Comparison of ENCODE assay signal across 8 mouse cellular contexts in genomic region chrX:38438147-38438791, GRCm38 (mm10). TPM values are rescaled to one million over a fixed set of nuclear protein-coding genes. Genes with fewer than 3 reads are reported as not detected.
DNase-seq lines count a peak whose midpoint lies in the region; ATAC-seq and TF ChIP-seq lines count a peak whose summit lies in the region.

No protein-coding gene starts in this region.

- no peaks in the 10 kb centered on the region for H3K27me3 ChIP-seq in intestine, embryonic 14.5 days (replicated peaks; ENCODE audit: control insufficient read depth, insufficient read depth, low read length)
- H3K27me3 ChIP-seq in intestine, embryonic 16.5 days (replicated peaks; ENCODE audit: control insufficient read depth, insufficient read depth, low read length): no peaks in the 10 kb centered on the region
- H3K27me3 ChIP-seq in kidney, adult 2 months (replicated peaks; ENCODE audit: control insufficient read depth, insufficient read depth, low read length): no peaks in the 10 kb centered on the region
- no peaks in the 10 kb centered on the region for H3K27me3 ChIP-seq in limb, embryonic 11.5 days (ENCODE audit: control insufficient read depth, insufficient read depth, low read length)

- H3K4me1 ChIP-seq in intestine, embryonic 14.5 days (replicated peaks; ENCODE audit: control insufficient read depth, insufficient read depth, low read length): no peaks in the 10 kb centered on the region
- H3K4me1 ChIP-seq in intestine, embryonic 16.5 days (ENCODE audit: control insufficient read depth, insufficient read depth, low read length): no peaks in the 10 kb centered on the region
- H3K4me1 ChIP-seq in kidney, adult 2 months (ENCODE audit: control insufficient read depth, insufficient read depth, low read length): no peaks in the 10 kb centered on the region; the same call in 1 of the 2 replicates
- H3K4me1 ChIP-seq in limb, embryonic 11.5 days (ENCODE audit: control insufficient read depth, insufficient read depth, low read length): no peaks in the 10 kb centered on the region

- no peak for TF ChIP-seq POLR2A in kidney, adult 2 months (IDR thresholded peaks at IDR 0.05; ENCODE audit: low read depth, low read length)

- ATAC-seq in intestine, embryonic 14.5 days (replicated peaks; ENCODE audit: low FRiP score, low TSS enrichment, low read depth): no peak
- ATAC-seq in intestine, embryonic 16.5 days: no peak
- no peak for ATAC-seq in limb, embryonic 11.5 days (ENCODE audit: insufficient number of reproducible peaks, low FRiP score, low TSS enrichment, low read depth)
- peak; percentile 78; the same call in 1 of the 2 replicates for ATAC-seq in monocyte, adult 5-6 weeks (replicated peaks; ENCODE audit: insufficient number of reproducible peaks, low FRiP score, low TSS enrichment, poor library complexity, severe bottlenecking)

- peaks cover 14% of the 10 kb centered on the region for H3K36me3 ChIP-seq in intestine, embryonic 14.5 days (ENCODE audit: control insufficient read depth, insufficient read depth, low read length)
- H3K36me3 ChIP-seq in intestine, embryonic 16.5 days (ENCODE audit: control insufficient read depth, insufficient read depth, low read length): no peaks in the 10 kb centered on the region
- H3K36me3 ChIP-seq in kidney, adult 2 months (ENCODE audit: control insufficient read depth, insufficient read depth, low read length): no peaks in the 10 kb centered on the region; the same call in 1 of the 2 replicates
- no peaks in the 10 kb centered on the region for H3K36me3 ChIP-seq in limb, embryonic 11.5 days (ENCODE audit: control insufficient read depth, insufficient read depth, low read length)

- H3K9ac ChIP-seq in intestine, embryonic 14.5 days (ENCODE audit: low read length): no peak overlapping the region
- H3K9ac ChIP-seq in intestine, embryonic 16.5 days (ENCODE audit: low read depth, low read length): no peak overlapping the region
- H3K9ac ChIP-seq in limb, embryonic 11.5 days (ENCODE audit: low read length): no peak overlapping the region

- no peak overlapping the region for H3K4me3 ChIP-seq in intestine, embryonic 14.5 days (ENCODE audit: low read depth, low read length)
- no peak overlapping the region for H3K4me3 ChIP-seq in intestine, embryonic 16.5 days (ENCODE audit: low read length)
- no peak overlapping the region for H3K4me3 ChIP-seq in kidney, adult 2 months (ENCODE audit: insufficient read depth, low read depth, low read length)
- H3K4me3 ChIP-seq in limb, embryonic 11.5 days (ENCODE audit: low read depth, low read length): no peak overlapping the region

- H3K27ac ChIP-seq in intestine, embryonic 14.5 days (ENCODE audit: low read depth): no peak overlapping the region
- no peak overlapping the region for H3K27ac ChIP-seq in intestine, embryonic 16.5 days (ENCODE audit: low read length)
- no peak overlapping the region for H3K27ac ChIP-seq in kidney, adult 2 months (ENCODE audit: insufficient read depth, low read depth, low read length)
- no peak overlapping the region for H3K27ac ChIP-seq in limb, embryonic 11.5 days (replicated peaks; ENCODE audit: low read depth, low read length)

- no peaks in the 10 kb centered on the region for H3K9me3 ChIP-seq in intestine, embryonic 14.5 days (ENCODE audit: control insufficient read depth, low read length)
- H3K9me3 ChIP-seq in intestine, embryonic 16.5 days (ENCODE audit: control insufficient read depth, low read length): no peaks in the 10 kb centered on the region
- no peaks in the 10 kb centered on the region for H3K9me3 ChIP-seq in limb, embryonic 11.5 days (ENCODE audit: control insufficient read depth, low read length)

- WGBS in intestine, embryonic 14.5 days: 51% methylated on average over 7 of the region's 7 CpGs
- 51% methylated on average over 7 of the region's 7 CpGs for WGBS in intestine, embryonic 16.5 days
- WGBS in kidney, adult 2 months: 36% methylated on average over 7 of the region's 7 CpGs
- WGBS in limb, embryonic 11.5 days: 56% methylated on average over 7 of the region's 7 CpGs

- no peak overlapping the region for H3K4me2 ChIP-seq in intestine, embryonic 14.5 days (ENCODE audit: low read length)
- H3K4me2 ChIP-seq in intestine, embryonic 16.5 days (ENCODE audit: low read depth, low read length): no peak overlapping the region
- H3K4me2 ChIP-seq in limb, embryonic 11.5 days (ENCODE audit: low read depth, severe bottlenecking): no peak overlapping the region

- TF ChIP-seq CTCF in kidney, adult 2 months (conservative IDR thresholded peaks at IDR 0.05; ENCODE audit: insufficient read depth, insufficient read length, low read depth, low read length): peak; percentile 83

- DNase-seq in intestine, embryonic 14.5 days (ENCODE audit: low spot score): peak; percentile 65
- peak; percentile 87 for DNase-seq in cerebellum, adult 9-11 months
- DNase-seq in frontal cortex, postnatal 14 days (ENCODE audit: low spot score in 2 of 2): peak; percentile 38 to 64
- DNase-seq in kidney, adult 2 months: peak; percentile 77
- peak; percentile 77 for DNase-seq in limb, embryonic 11.5 days (ENCODE audit: low spot score)
- peak; percentile 38 to 75 for DNase-seq in spleen, postnatal 10 days (ENCODE audit: low spot score in 2 of 2)

RNA-seq across cellular contexts. Expression of gene Lamp2, which starts 18.0 kb away (rescaled TPM):
- 131 and 144 TPM in 2 replicates for polyA plus RNA-seq in intestine, embryonic 14.5 days (2014; fragmentation: Nextera tagmentation; extraction: Ambion mirVana)
- polyA plus RNA-seq in intestine, embryonic 16.5 days (2015; fragmentation: Nextera tagmentation; extraction: Ambion mirVana): 172 and 203 TPM in 2 replicates
- 312 and 353 TPM in 2 replicates for polyA plus RNA-seq in kidney, adult 2 months (2012; rRNA removed)
- 88.4 and 89.2 TPM in 2 replicates for polyA plus RNA-seq in limb, embryonic 11.5 days (2014; fragmentation: Nextera tagmentation; extraction: Ambion mirVana)
- 180 to 255 TPM (median 225 TPM) in 3 replicates for total RNA-seq in monocyte, adult 5-6 weeks (2017)
